Mouse (Mus musculus): Measurements from ENCODE around the gene Pik3c2g. TPM values are rescaled to one million over a fixed set of nuclear protein-coding genes. Genes with fewer than 3 reads are reported as not detected.

The Pik3c2g gene
- polyA plus RNA-seq, 1 experiment from 2014 or later: 1.2 TPM

DNA sequence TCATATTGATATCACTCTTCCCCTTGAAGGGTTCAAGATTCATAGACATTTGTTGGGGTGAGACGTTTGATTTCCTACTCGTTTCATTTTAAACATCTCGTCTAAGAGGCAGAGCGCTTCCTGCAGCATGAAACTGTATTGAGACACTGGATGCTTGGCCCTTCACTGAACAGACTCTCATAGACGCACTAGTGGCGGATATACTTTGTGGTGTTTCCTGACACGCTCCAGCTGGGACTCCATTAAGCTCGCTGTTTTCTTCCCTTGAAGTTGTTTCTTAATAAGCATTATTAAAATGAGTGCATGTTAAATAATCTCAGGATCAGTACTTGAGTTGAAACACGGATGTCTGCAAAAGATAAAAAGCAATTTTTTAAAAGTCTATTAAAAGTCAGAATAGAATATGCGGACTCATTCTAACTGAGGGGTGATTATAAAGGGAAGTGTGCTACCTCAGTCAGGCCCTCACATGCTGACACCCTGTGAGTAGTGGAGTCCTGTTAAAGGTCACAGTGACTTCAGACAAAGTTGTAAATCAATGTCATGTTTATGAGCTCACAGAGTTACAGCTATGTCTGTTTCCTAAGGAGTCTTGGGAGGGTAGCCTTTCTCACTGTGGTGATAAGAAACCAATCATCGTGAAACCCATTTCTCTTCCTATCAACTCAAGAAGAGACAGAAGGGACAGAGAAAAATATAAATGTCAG is 190.7 kb downstream of the Pik3c2g start:
- WGBS (ENCODE audit: insufficient replicate concordance): 63% methylated on average over 11 of the region's 11 CpGs
- no peak for ATAC-seq (replicated peaks; ENCODE audit: insufficient number of reproducible peaks, low FRiP score, low TSS enrichment)

DNA sequence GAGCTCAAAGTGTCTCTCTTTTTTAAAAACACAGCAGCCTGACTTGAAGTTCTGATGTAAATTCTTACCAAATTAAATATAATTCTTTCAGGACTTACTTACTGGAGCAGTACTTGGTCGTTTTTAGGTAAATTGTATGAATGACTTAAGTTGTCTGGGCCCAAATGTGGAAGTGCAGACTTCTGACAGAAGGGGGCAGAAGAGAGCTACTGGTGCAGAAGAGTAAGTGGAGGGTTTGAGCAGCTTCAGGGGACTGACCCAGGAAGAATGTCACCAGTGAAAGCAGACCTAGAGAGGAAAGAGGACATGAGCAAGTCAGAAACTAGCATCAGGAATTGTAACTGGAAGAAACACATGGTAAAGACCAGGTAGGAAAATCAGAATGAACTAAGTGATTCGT is 193.0 kb downstream of the Pik3c2g start:
- Histone ChIP-seq H3K36me3 (ENCODE audit: control insufficient read depth, insufficient read depth, low read length) (no peaks in the 10 kb centered on the region), H3K4me3 (ENCODE audit: low read depth, low read length) (no peak overlapping the region), H3K4me1 (ENCODE audit: control insufficient read depth, insufficient read depth, low read length) (no peaks in the 10 kb centered on the region), H3K27me3 (ENCODE audit: control insufficient read depth, insufficient read depth, low read length) (no peaks in the 10 kb centered on the region), H3K27ac (ENCODE audit: low read depth, low read length) (no peak overlapping the region), H3K4me2 (no peak overlapping the region), H3K9me3 (replicated peaks; ENCODE audit: control insufficient read depth, low read length) (no peaks in the 10 kb centered on the region), H3K9ac (ENCODE audit: low read depth, low read length) (no peak overlapping the region)
- 76% methylated on average over 2 of the region's 2 CpGs for WGBS (ENCODE audit: insufficient replicate concordance)
- ATAC-seq (replicated peaks; ENCODE audit: insufficient number of reproducible peaks, low FRiP score, low TSS enrichment): no peak

More for the DNA sequence above, 190.7 kb downstream of the Pik3c2g start:
- no peaks in the 10 kb centered on the region for H3K27me3 ChIP-seq (ENCODE audit: control insufficient read depth, insufficient read depth, low read length)
- no peak overlapping the region for H3K4me2 ChIP-seq
- H3K9me3 ChIP-seq (replicated peaks; ENCODE audit: control insufficient read depth, low read length): no peaks in the 10 kb centered on the region
- no peak overlapping the region for H3K4me3 ChIP-seq (ENCODE audit: low read depth, low read length)
- H3K4me1 ChIP-seq (ENCODE audit: control insufficient read depth, insufficient read depth, low read length): no peaks in the 10 kb centered on the region
- no peak overlapping the region for H3K27ac ChIP-seq (ENCODE audit: low read depth, low read length)
- no peaks in the 10 kb centered on the region for H3K36me3 ChIP-seq (ENCODE audit: control insufficient read depth, insufficient read depth, low read length)
- H3K9ac ChIP-seq (ENCODE audit: low read depth, low read length): no peak overlapping the region

DNA sequence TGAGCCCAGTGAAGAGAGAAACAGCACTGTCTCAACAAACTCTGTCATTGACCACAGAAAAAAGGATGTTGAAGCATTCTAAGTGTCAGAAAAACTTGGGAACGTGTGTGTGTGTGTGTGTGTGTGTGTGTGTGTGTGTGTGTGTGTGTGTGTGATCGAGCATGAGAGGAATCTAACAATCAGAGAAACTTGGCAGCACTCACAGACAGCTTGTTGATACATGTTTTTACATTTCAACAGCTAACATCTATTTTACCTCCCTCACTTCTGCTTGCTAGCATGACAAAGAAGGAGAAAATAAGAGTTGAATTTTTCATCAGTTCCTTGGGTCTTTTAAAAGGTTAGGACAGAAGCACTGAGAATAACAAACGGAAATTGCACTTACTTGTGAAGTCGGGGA is 202.5 kb downstream of the Pik3c2g start:
- Histone ChIP-seq H3K4me2 (no peak overlapping the region), H3K27me3 (ENCODE audit: control insufficient read depth, insufficient read depth, low read length) (no peaks in the 10 kb centered on the region), H3K4me1 (ENCODE audit: control insufficient read depth, insufficient read depth, low read length) (no peaks in the 10 kb centered on the region), H3K9ac (ENCODE audit: low read depth, low read length) (no peak overlapping the region), H3K9me3 (replicated peaks; ENCODE audit: control insufficient read depth, low read length) (no peaks in the 10 kb centered on the region), H3K27ac (ENCODE audit: low read depth, low read length) (no peak overlapping the region), H3K4me3 (ENCODE audit: low read depth, low read length) (no peak overlapping the region), H3K36me3 (ENCODE audit: control insufficient read depth, insufficient read depth, low read length) (no peaks in the 10 kb centered on the region)
- ATAC-seq (replicated peaks; ENCODE audit: insufficient number of reproducible peaks, low FRiP score, low TSS enrichment): no peak
- WGBS (ENCODE audit: insufficient replicate concordance): 55% methylated on average over 4 of the region's 4 CpGs

DNA sequence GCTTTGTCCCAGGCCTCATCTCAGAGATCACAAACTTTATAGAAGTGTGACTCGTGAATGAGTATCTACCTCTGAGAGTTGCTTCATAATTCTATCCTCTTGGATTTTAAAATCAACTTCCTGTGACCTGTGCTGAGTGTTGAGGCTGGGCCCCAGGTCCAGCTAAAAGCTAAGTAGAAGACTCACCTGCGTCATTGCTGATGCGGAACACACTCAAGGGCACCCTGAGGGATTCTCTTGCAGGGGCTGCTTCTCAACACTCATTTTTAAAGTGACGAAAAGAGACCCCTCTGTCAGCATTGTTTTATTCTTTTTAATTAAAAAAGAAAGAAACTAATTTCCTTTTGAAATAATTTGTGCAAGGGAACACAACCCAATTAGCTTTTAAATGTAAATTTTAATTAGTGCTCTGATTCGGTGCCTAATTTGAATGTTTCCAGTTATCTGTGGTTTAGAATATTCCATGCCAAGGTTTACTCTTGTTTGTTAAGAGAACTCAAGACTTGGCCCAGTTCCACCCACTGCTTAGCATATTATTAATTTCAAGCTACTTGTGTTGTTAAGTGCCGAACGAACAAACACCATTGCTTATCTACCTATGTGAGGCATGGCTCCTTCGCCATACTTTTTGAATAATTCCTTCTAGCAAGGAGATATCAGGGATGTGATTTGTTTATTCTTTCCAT is 212.7 kb downstream of the Pik3c2g start:
- H3K4me3 ChIP-seq (ENCODE audit: low read depth, low read length): no peak overlapping the region
- H3K4me1 ChIP-seq (ENCODE audit: control insufficient read depth, insufficient read depth, low read length): no peaks in the 10 kb centered on the region
- H3K36me3 ChIP-seq (ENCODE audit: control insufficient read depth, insufficient read depth, low read length): no peaks in the 10 kb centered on the region
- 80% methylated on average over 8 of the region's 8 CpGs for WGBS (ENCODE audit: insufficient replicate concordance)
- no peaks in the 10 kb centered on the region for H3K9me3 ChIP-seq (replicated peaks; ENCODE audit: control insufficient read depth, low read length)
- no peak overlapping the region for H3K4me2 ChIP-seq
- H3K27me3 ChIP-seq (ENCODE audit: control insufficient read depth, insufficient read depth, low read length): no peaks in the 10 kb centered on the region
- no peak overlapping the region for H3K27ac ChIP-seq (ENCODE audit: low read depth, low read length)
- ATAC-seq (replicated peaks; ENCODE audit: insufficient number of reproducible peaks, low FRiP score, low TSS enrichment): no peak
- no peak overlapping the region for H3K9ac ChIP-seq (ENCODE audit: low read depth, low read length)

DNA sequence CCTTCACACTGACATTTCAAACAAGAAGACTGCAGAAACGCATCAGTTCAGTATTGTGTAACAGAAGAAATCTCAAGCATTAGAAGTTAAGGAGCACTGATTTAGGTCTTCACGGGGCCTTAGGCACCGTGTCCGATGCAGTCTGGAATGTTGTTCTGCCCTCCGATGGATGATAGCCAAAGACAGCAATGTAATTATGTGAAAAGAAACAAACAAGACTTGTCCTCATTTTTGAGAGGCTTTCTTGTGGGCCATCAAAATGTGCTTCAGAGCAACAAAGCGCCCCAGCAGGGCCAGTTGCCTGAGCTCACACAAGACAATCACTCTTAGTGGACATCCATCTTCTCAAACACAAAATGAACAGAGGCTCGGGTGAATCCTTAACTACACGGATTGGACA is 234.9 kb downstream of the Pik3c2g start:
- WGBS (ENCODE audit: insufficient replicate concordance): 80% methylated on average over 8 of the region's 8 CpGs
- no peak for ATAC-seq (replicated peaks; ENCODE audit: insufficient number of reproducible peaks, low FRiP score, low TSS enrichment)

DNA sequence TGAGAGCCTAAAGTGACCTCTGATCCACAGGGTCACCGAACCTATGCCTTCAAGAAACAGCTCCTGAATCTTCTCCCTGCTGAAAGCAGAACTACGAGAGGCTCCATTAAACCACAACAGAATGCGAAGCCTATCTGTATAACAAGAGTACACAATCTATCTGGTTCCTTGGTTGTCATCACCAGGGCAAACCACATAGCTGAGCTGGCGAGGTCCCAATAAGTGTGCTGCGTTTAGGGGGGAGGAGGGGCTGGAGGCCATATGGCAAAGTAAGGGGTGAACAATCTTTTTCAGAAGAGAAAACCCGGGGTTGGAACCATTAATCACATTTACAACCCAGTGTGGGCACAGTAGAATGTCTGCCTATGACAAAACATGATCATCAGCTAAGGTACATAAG is 251.2 kb downstream of the Pik3c2g start:
- no peak overlapping the region for H3K9ac ChIP-seq (ENCODE audit: low read depth, low read length)
- H3K27ac ChIP-seq (ENCODE audit: low read depth, low read length): no peak overlapping the region
- H3K9me3 ChIP-seq (replicated peaks; ENCODE audit: control insufficient read depth, low read length): no peaks in the 10 kb centered on the region
- no peak overlapping the region for H3K4me2 ChIP-seq
- H3K36me3 ChIP-seq (ENCODE audit: control insufficient read depth, insufficient read depth, low read length): no peaks in the 10 kb centered on the region
- no peaks in the 10 kb centered on the region for H3K27me3 ChIP-seq (ENCODE audit: control insufficient read depth, insufficient read depth, low read length)
- H3K4me3 ChIP-seq (ENCODE audit: low read depth, low read length): no peak overlapping the region
- H3K4me1 ChIP-seq (ENCODE audit: control insufficient read depth, insufficient read depth, low read length): no peaks in the 10 kb centered on the region
- no peak for ATAC-seq (replicated peaks; ENCODE audit: insufficient number of reproducible peaks, low FRiP score, low TSS enrichment)
- WGBS (ENCODE audit: insufficient replicate concordance): 61% methylated on average over 6 of the region's 6 CpGs

More for the DNA sequence above, 234.9 kb downstream of the Pik3c2g start:
- Histone ChIP-seq H3K4me2 (no peak overlapping the region), H3K9ac (ENCODE audit: low read depth, low read length) (no peak overlapping the region), H3K9me3 (replicated peaks; ENCODE audit: control insufficient read depth, low read length) (no peaks in the 10 kb centered on the region), H3K4me1 (ENCODE audit: control insufficient read depth, insufficient read depth, low read length) (no peaks in the 10 kb centered on the region), H3K27me3 (ENCODE audit: control insufficient read depth, insufficient read depth, low read length) (no peaks in the 10 kb centered on the region), H3K27ac (ENCODE audit: low read depth, low read length) (no peak overlapping the region), H3K4me3 (ENCODE audit: low read depth, low read length) (no peak overlapping the region), H3K36me3 (ENCODE audit: control insufficient read depth, insufficient read depth, low read length) (no peaks in the 10 kb centered on the region)

DNA sequence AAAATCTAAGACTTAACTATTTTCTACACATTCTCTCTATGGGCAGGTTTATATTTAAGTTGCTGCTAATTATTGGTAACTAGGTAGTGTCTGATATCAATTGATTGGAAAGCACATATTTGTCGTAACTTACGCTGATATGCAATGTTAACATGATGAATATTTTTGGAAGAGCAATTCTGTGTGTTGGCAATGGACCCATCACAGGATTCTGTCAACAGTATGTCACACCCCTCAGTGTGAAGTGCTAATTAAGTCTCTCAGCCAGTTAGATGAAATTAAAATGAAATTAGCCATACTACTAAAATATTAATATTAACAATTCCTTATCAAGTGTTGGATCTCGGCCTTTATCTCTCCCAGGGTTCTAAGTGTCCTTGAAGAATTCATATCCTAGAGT is 251.7 kb downstream of the Pik3c2g start:
- H3K36me3 ChIP-seq (ENCODE audit: control insufficient read depth, insufficient read depth, low read length): no peaks in the 10 kb centered on the region
- no peak overlapping the region for H3K4me2 ChIP-seq
- H3K27ac ChIP-seq (ENCODE audit: low read depth, low read length): no peak overlapping the region
- no peaks in the 10 kb centered on the region for H3K9me3 ChIP-seq (replicated peaks; ENCODE audit: control insufficient read depth, low read length)
- H3K9ac ChIP-seq (ENCODE audit: low read depth, low read length): no peak overlapping the region
- no peak for ATAC-seq (replicated peaks; ENCODE audit: insufficient number of reproducible peaks, low FRiP score, low TSS enrichment)
- WGBS (ENCODE audit: insufficient replicate concordance): 80% methylated on average over 3 of the region's 3 CpGs
- H3K27me3 ChIP-seq (ENCODE audit: control insufficient read depth, insufficient read depth, low read length): no peaks in the 10 kb centered on the region
- no peak overlapping the region for H3K4me3 ChIP-seq (ENCODE audit: low read depth, low read length)
- H3K4me1 ChIP-seq (ENCODE audit: control insufficient read depth, insufficient read depth, low read length): no peaks in the 10 kb centered on the region

DNA sequence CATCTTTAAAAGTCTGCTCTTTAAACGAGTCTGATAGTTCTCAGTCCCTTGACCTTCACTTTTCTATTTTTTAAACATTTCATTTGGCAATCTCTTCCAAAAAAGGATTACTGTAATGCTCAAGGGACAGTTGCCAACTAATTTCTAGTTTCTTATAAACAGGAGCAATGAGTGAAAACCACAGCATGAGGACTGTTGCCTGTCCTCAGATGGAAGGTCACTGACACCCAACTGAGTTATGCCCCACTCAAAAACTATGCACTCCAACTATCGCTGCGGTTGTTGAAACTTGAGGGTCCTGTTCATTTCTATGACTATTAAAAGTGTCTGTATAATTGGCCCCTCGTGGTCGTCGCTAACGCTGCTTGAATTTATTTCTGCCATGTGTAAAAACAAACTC is 252.9 kb downstream of the Pik3c2g start:
- Histone ChIP-seq H3K4me1 (ENCODE audit: control insufficient read depth, insufficient read depth, low read length) (no peaks in the 10 kb centered on the region), H3K36me3 (ENCODE audit: control insufficient read depth, insufficient read depth, low read length) (no peaks in the 10 kb centered on the region), H3K27me3 (ENCODE audit: control insufficient read depth, insufficient read depth, low read length) (no peaks in the 10 kb centered on the region), H3K9me3 (replicated peaks; ENCODE audit: control insufficient read depth, low read length) (no peaks in the 10 kb centered on the region), H3K9ac (ENCODE audit: low read depth, low read length) (no peak overlapping the region), H3K4me3 (ENCODE audit: low read depth, low read length) (no peak overlapping the region), H3K27ac (ENCODE audit: low read depth, low read length) (no peak overlapping the region), H3K4me2 (no peak overlapping the region)
- ATAC-seq (replicated peaks; ENCODE audit: insufficient number of reproducible peaks, low FRiP score, low TSS enrichment): no peak
- 81% methylated on average over 7 of the region's 7 CpGs for WGBS (ENCODE audit: insufficient replicate concordance)

DNA sequence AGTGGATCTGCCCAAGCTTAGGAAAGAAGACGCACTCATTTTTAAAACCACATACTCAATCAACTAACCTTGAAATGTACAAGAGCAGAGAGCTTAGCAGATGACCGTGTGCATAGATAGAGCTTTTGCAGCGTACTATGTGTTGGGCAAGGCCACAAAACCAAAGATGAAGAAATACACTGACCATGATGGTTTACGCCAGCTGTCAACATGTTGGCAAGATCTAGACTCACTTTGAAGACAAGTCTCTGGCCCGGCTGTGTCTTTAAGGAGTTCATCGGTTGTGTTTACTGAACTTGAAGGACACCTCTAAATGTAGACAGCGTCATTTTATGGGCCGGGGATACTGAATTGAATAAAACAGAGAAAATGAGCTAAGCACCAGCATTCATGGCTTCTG is 254.3 kb downstream of the Pik3c2g start:
- H3K4me2 ChIP-seq: no peak overlapping the region
- H3K27me3 ChIP-seq (ENCODE audit: control insufficient read depth, insufficient read depth, low read length): no peaks in the 10 kb centered on the region
- H3K36me3 ChIP-seq (ENCODE audit: control insufficient read depth, insufficient read depth, low read length): no peaks in the 10 kb centered on the region
- WGBS (ENCODE audit: insufficient replicate concordance): 84% methylated on average over 8 of the region's 8 CpGs
- no peak for ATAC-seq (replicated peaks; ENCODE audit: insufficient number of reproducible peaks, low FRiP score, low TSS enrichment)
- H3K27ac ChIP-seq (ENCODE audit: low read depth, low read length): no peak overlapping the region
- no peaks in the 10 kb centered on the region for H3K4me1 ChIP-seq (ENCODE audit: control insufficient read depth, insufficient read depth, low read length)
- H3K9me3 ChIP-seq (replicated peaks; ENCODE audit: control insufficient read depth, low read length): no peaks in the 10 kb centered on the region
- H3K9ac ChIP-seq (ENCODE audit: low read depth, low read length): no peak overlapping the region
- no peak overlapping the region for H3K4me3 ChIP-seq (ENCODE audit: low read depth, low read length)
